Mouse (Mus musculus) forebrain, embryonic 15.5 days (tissue): ENCODE measurements around the gene Atxn7l2. TPM values are rescaled to one million over a fixed set of nuclear protein-coding genes. Genes with fewer than 3 reads are reported as not detected.

Source experiments
- ATAC-seq: fragments of 200-750 bp; cut with Nextera tagmentation; replicated peaks from 2 replicates; pipeline ENCODE4 v1.8.0; 2017; ENCODE audit warnings: mild to moderate bottlenecking, moderate TSS enrichment, moderate library complexity
- H3K27ac ChIP-seq: fragments of 300-500 bp; sonication (generic); replicated peaks from 2 replicates; pipeline ENCODE4 v1.5.1; 2015; ENCODE audit warnings: mild to moderate bottlenecking, inconsistent platforms
- H3K27me3 ChIP-seq: fragments of 300-500 bp; sonication (generic); 2 replicates; pipeline ENCODE4 v1.6.1; 2015; ENCODE audit warnings: inconsistent platforms
- H3K36me3 ChIP-seq: fragments of 300-500 bp; sonication (generic); 2 replicates; pipeline ENCODE4 v1.6.1; 2015; ENCODE audit warnings: mild to moderate bottlenecking, inconsistent platforms
- H3K4me1 ChIP-seq: fragments of 300-500 bp; sonication (generic); 2 replicates; pipeline ENCODE4 v1.6.1; 2015; ENCODE audit warnings: inconsistent platforms
- H3K4me2 ChIP-seq: fragments of 300-500 bp; sonication (generic); replicated peaks from 2 replicates; pipeline ENCODE4 v1.6.1; 2015; ENCODE audit warnings: mild to moderate bottlenecking, inconsistent platforms
- H3K4me3 ChIP-seq: fragments of 300-500 bp; sonication (generic); 2 replicates; pipeline ENCODE4 v1.5.1; 2015; ENCODE audit warnings: mild to moderate bottlenecking, inconsistent platforms
- H3K9ac ChIP-seq: fragments of 300-500 bp; sonication (generic); replicated peaks from 2 replicates; pipeline ENCODE4 v1.6.1; 2015; ENCODE audit warnings: mild to moderate bottlenecking, inconsistent platforms
- H3K9me3 ChIP-seq: fragments of 300-500 bp; sonication (generic); 2 replicates; pipeline ENCODE4 v1.6.1; 2016; ENCODE audit warnings: inconsistent platforms
- WGBS: fragments of 180-500 bp; shearing (Covaris S2); methylation state at CpG from one replicate; pipeline ENCODE4 v1.1.7; 2015; ENCODE audit warnings: mixed read lengths; 5-methylcytosine and 5-hydroxymethylcytosine counted together
- polyA plus RNA-seq: library from polyadenylated mRNA; unstranded; fragments of >200 nt; fragmentation: Nextera tagmentation; extraction: Ambion mirVana; gene quantifications from 2 replicates; pipeline ENCODE4 v1.2.1, GENCODE M21; 2015

The Atxn7l2 gene
- polyA plus RNA-seq, 1 experiment from 2014 or later: 33.6 TPM

DNA sequence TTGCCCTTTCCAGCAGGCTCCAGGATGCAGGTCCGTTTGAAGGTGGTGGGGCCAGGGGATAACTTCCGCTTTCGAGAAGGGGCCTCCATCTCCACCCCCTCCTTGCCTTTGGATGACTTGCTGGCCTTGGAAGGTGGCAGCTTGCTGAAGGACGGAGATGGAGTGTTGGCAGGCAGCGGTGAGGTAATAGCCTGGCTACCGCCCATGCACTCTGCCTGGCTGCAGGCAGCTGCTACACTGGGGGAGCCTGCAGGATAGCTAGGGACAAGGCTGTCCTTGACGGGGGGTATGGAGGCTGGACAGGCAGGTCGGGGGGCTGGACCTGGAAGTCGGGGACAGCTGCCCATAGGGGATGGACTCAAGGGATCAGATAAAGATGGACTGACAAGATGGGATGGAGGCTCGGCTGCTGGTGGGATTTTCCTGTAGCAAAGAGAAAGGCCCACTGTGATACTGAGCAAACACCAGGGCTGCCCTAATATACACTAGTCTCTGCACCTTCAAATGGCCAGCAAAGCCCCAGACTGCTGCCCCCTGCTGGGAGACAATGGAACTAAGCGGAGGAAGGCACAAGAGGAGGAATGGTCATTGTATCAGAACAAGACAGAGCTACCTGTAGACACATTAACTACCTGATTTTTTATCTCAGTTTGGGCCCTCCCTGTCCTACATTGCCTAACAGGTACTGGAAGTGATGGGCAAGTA is 7.0 kb downstream of the Atxn7l2 start:
- Histone ChIP-seq H3K27ac (no peak overlapping the region), H3K4me1 (peaks cover 46% of the 10 kb centered on the region), H3K4me3 (no peak overlapping the region), H3K27me3 (no peaks in the 10 kb centered on the region), H3K9me3 (no peaks in the 10 kb centered on the region), H3K4me2 (no peak overlapping the region), H3K9ac (no peak overlapping the region), H3K36me3 (peaks cover 44% of the 10 kb centered on the region)
- WGBS: 83% methylated on average over 11 of the region's 11 CpGs
- no peak for ATAC-seq

GRCm38 (mm10) chr3:108203212-108203611 is 7.5 kb downstream of the Atxn7l2 start:
- peaks cover 40% of the 10 kb centered on the region for H3K4me1 ChIP-seq
- 94% methylated on average over 13 of the region's 13 CpGs for WGBS
- no peak overlapping the region for H3K4me2 ChIP-seq
- ATAC-seq: no peak
- peaks cover 46% of the 10 kb centered on the region for H3K36me3 ChIP-seq
- H3K9ac ChIP-seq: no peak overlapping the region
- no peaks in the 10 kb centered on the region for H3K9me3 ChIP-seq
- H3K27me3 ChIP-seq: no peaks in the 10 kb centered on the region
- H3K4me3 ChIP-seq: no peak overlapping the region
- H3K27ac ChIP-seq: no peak overlapping the region

DNA sequence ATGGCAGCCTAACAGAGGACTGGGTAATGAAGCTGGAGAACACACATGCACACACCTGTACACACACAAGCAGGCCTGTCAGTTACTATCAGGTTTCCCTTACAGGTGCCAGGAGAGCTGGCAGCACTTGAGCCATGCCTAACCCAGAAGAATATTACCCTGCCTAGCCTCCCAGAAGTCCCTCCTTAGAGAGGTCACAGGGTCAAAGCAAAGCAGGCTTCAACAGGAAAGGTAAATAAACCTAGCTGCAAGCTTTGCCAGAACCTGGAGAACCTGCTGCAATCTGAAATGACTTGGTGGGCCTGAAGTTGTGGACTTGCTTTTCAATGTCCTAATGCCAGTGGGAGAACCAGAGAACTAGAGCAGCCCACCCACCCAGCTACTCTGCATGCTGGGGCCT is 8.2 kb downstream of the Atxn7l2 start:
- peaks cover 46% of the 10 kb centered on the region for H3K36me3 ChIP-seq

DNA sequence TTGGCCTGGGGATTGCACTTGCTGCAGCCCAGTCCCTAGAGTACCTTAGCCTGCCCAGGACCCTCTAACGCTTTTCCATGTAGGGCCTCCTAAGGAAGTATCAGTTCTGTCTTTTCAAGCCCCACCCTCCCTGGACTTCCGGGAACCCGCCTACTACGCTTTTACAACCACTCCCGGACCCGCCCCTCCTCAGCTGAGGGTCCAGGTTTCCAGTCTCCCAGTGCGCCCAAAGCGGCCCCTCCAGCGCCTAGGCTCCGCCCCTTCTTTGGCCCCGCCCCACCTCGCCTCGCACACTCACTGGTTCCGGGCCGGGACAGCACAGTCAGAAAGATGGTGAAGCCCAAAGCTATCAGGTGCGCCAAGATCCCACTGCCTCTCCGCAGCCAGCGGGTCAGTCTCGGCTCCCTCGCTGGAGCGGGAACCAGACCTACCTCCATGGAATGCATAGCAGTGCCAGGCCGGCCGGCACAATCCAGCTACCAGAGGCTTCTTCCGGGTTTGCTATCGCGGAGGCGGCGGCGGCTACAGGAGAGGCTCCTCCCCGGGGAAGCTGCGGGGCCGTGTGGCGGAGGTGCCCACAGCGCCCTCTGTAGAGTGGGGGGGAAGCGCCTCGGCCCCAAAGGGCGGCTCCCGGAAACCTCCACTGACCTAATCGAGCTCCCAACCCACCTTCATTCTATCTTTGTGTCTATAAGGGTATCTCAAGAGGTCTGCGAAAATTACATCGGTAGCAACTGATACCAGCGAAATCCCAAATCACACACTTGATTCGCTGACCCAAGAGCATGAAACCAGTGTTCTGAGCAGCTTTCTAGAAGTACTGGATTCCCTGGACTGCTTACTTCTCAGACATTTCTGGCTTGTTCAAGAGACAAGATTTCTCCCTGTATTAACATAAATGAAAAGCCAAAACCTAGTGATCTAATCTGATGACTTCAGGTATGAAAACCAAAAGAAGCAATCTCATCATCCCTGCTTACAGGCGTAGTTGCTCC is 10.1 kb downstream of the Atxn7l2 start, which contains the start of gene Cyb561d1:
Cyb561d1 (minus strand) TSS at position 884 of the 995 bp plus-strand sequence.
- Histone ChIP-seq H3K36me3 (peaks cover 35% of the 10 kb centered on the region), H3K9ac (peak within 1 kb of the TSS; percentile 63), H3K9me3 (no peaks in the 10 kb centered on the region), H3K4me1 (peaks cover 46% of the 10 kb centered on the region), H3K4me3 (peak within 1 kb of the TSS; percentile 60), H3K27me3 (no peaks in the 10 kb centered on the region), H3K27ac (peak within 1 kb of the TSS; percentile 82), H3K4me2 (peak within 1 kb of the TSS; percentile 67)
- peak; percentile 88 for ATAC-seq
- 2% methylated on average over 44 of the region's 44 CpGs for WGBS

More for the DNA sequence above, 8.2 kb downstream of the Atxn7l2 start:
- H3K4me3 ChIP-seq: no peak overlapping the region
- no peaks in the 10 kb centered on the region for H3K9me3 ChIP-seq
- no peaks in the 10 kb centered on the region for H3K27me3 ChIP-seq
- no peak for ATAC-seq
- peaks cover 37% of the 10 kb centered on the region for H3K4me1 ChIP-seq
- no peak overlapping the region for H3K4me2 ChIP-seq
- H3K9ac ChIP-seq: no peak overlapping the region
- no peak overlapping the region for H3K27ac ChIP-seq

DNA sequence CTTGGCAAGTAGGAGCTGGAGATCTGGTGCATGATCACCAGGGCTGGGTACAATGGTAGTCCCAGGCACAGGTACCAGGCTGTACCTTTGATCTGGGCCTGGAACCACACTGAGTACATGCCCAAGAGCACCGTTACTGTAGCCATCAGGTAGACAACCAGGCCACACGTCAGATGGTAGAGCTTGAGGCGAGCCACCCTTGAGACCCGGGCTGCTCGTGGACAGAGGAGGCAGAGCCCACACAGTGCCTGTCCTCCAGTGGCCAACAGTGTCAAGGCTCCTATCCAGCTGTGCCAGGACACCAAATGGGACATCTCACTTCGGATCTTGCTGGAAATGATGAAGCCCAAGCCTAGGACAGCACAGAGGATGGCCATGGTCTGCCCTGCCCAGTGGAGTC is 11.5 kb downstream of the Atxn7l2 start:
- ATAC-seq: no peak
- H3K27me3 ChIP-seq: no peaks in the 10 kb centered on the region
- no peak overlapping the region for H3K4me2 ChIP-seq
- 95% methylated on average over 6 of the region's 6 CpGs for WGBS
- no peak overlapping the region for H3K27ac ChIP-seq
- H3K4me3 ChIP-seq: no peak overlapping the region
- no peaks in the 10 kb centered on the region for H3K9me3 ChIP-seq
- no peak overlapping the region for H3K9ac ChIP-seq
- peaks cover 21% of the 10 kb centered on the region for H3K36me3 ChIP-seq
- H3K4me1 ChIP-seq: peaks cover 49% of the 10 kb centered on the region

DNA sequence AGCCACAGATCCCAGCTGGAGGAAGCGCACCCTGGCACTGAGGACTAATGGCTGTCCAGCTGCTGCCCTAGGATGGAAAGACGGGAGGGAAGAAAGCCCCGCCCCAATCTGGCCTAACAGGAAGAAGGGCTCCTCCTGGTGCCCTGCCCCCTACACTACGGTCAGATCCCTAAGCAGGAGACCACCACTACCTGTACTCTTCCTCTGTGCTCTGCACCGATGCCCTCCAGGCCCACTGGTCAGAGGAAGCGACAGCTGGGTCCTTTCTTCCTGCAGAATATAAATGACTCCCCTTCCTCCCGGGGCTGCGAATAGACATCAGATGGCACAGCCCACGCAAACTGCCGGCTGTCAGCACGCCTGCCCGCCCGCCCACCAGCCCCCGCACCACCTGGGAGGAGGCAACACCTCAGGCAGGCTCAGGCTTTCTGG is 13.7 kb downstream of the Atxn7l2 start:
- peak overlapping the region; percentile 33 for H3K9ac ChIP-seq

DNA sequence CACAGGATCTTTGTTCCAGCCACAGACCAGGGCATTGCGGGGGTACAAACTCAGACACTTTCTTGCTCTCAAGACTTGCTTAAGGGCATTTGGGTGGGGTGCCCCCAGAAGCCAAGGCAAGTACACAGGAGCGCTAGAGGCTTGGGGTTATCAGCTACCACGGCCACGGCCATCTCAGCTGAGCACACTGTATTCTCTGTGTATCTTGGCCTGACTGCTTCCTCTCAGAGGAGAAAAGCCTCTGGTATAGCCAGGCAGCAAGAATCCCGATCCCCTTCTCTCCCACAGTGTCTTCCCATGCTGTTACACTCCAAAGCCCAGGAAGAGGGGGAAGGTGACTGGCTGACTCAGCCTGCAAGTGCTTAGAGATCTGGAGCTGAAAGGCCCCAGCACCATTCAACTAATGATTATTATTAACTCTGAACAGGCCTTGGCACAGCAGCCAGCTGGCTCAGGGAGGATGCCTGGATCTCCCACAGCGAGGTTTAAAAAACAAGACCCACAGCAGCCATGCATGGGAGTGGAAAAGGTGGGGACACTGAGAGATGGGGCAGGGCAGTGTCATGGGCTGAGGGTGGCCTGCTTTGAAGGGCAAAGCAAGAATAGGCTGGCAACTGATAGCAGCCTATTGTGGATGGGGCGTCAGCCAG is 14.7 kb downstream of the Atxn7l2 start:
- Histone ChIP-seq H3K4me1 (peaks cover 41% of the 10 kb centered on the region), H3K27ac (peak overlapping the region; percentile 72), H3K9me3 (no peaks in the 10 kb centered on the region), H3K27me3 (no peaks in the 10 kb centered on the region), H3K4me3 (no peak overlapping the region), H3K36me3 (peaks cover 10% of the 10 kb centered on the region; the same call in 1 of the 2 replicates), H3K9ac (no peak overlapping the region), H3K4me2 (no peak overlapping the region)
- WGBS: 61% methylated on average over 7 of the region's 7 CpGs
- peak; percentile 21 for ATAC-seq

More for the DNA sequence above, 13.7 kb downstream of the Atxn7l2 start:
- WGBS: 15% methylated on average over 14 of the region's 14 CpGs
- ATAC-seq: no peak; the same call in 1 of the 2 replicates
- no peaks in the 10 kb centered on the region for H3K27me3 ChIP-seq
- H3K27ac ChIP-seq: peak overlapping the region; percentile 72
- H3K4me2 ChIP-seq: peak overlapping the region; percentile 31
- peaks cover 48% of the 10 kb centered on the region for H3K4me1 ChIP-seq
- peak overlapping the region; percentile 10; the same call in 1 of the 2 replicates for H3K4me3 ChIP-seq
- H3K9me3 ChIP-seq: no peaks in the 10 kb centered on the region
- H3K36me3 ChIP-seq: peaks cover 12% of the 10 kb centered on the region

- H3K4me3 ChIP-seq: no peak overlapping the region
- no peak overlapping the region for H3K9ac ChIP-seq
- peaks cover 11% of the 10 kb centered on the region; the same call in 1 of the 2 replicates for H3K36me3 ChIP-seq
- H3K27me3 ChIP-seq: no peaks in the 10 kb centered on the region
- WGBS: 90% methylated on average over 4 of the region's 4 CpGs
- peaks cover 33% of the 10 kb centered on the region for H3K4me1 ChIP-seq
- H3K4me2 ChIP-seq: no peak overlapping the region
- peak overlapping the region; percentile 72 for H3K27ac ChIP-seq
- ATAC-seq: no peak
- no peaks in the 10 kb centered on the region for H3K9me3 ChIP-seq
These were observed 15.4 kb downstream of the Atxn7l2 start for GRCm38 (mm10) chr3:108195287-108195686.

GRCm38 (mm10) chr3:108193686-108194085 is 17.0 kb downstream of the Atxn7l2 start:
- ATAC-seq: no peak
- H3K27me3 ChIP-seq: no peaks in the 10 kb centered on the region
- no peak overlapping the region for H3K4me2 ChIP-seq
- H3K4me1 ChIP-seq: peaks cover 40% of the 10 kb centered on the region
- no peak overlapping the region for H3K4me3 ChIP-seq
- WGBS: 86% methylated on average over 4 of the region's 4 CpGs
- H3K36me3 ChIP-seq: peaks cover 10% of the 10 kb centered on the region; the same call in 1 of the 2 replicates
- H3K27ac ChIP-seq: no peak overlapping the region
- no peak overlapping the region for H3K9ac ChIP-seq
- H3K9me3 ChIP-seq: no peaks in the 10 kb centered on the region

GRCm38 (mm10) chr3:108189897-108190296 is 20.8 kb downstream of the Atxn7l2 start:
- Histone ChIP-seq H3K36me3 (peaks cover 9% of the 10 kb centered on the region; the same call in 1 of the 2 replicates), H3K27me3 (no peaks in the 10 kb centered on the region), H3K4me3 (no peak overlapping the region), H3K9me3 (no peaks in the 10 kb centered on the region), H3K9ac (0 out of 2 replicates have a peak overlapping the region, but pooled peaks have one; percentile 6), H3K27ac (no peak overlapping the region), H3K4me2 (no peak overlapping the region), H3K4me1 (peaks cover 41% of the 10 kb centered on the region)
- no peak for ATAC-seq
- WGBS: 65% methylated on average over 5 of the region's 5 CpGs

DNA sequence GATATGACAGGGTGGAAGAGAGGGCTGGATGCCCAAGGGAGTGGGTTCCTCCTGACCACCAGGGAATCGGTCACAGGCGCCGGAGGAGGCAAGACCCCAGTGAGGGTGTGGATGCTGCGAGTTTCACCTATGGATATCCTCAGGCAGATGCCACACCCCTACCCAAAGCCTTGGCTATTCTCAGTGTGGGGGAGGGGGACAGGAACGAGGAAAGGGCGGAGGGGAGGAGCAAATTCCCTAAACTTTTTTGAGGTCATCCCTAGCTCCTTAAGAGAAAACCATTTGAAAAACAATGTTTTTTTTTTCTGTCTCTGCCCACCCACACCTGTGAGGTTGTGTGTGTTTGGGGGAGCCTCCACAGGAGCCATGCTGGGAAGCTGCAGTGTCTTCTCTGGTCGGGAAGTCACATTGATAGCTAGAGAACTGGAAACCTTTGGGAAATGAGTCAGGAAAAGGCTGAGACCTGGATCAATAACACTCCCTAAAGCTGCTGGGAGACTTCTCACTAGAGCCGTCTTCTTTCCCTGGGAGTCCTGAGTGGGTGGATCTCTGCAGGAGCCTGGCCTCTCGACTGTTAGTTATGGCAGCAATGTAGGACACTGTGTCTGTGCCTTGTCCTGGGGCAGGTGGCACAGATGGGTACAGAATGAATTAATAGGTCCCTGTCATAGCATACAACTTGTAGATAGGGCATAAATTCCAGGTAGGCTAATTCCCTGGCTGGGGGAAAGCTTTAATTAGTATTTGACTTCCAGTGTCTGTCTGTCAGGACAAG is 21.8 kb downstream of the Atxn7l2 start:
- WGBS: 76% methylated on average over 9 of the region's 9 CpGs
- Histone ChIP-seq H3K4me1 (peaks cover 40% of the 10 kb centered on the region), H3K9ac (no peak overlapping the region), H3K4me2 (no peak overlapping the region), H3K4me3 (no peak overlapping the region), H3K36me3 (peaks cover 9% of the 10 kb centered on the region; the same call in 1 of the 2 replicates), H3K27ac (no peak overlapping the region), H3K27me3 (no peaks in the 10 kb centered on the region), H3K9me3 (no peaks in the 10 kb centered on the region)
- ATAC-seq: no peak
